Mouse (Mus musculus) thymus, postnatal 0 days (tissue): ENCODE results near the gene Tmem178b. TPM values are rescaled to one million over a fixed set of nuclear protein-coding genes. Genes with fewer than 3 reads are reported as not detected.

Source experiments
- DNase-seq: peaks from one replicate; pipeline ENCODE4 v3.0.0-alpha.2; 2015; ENCODE audit warnings: low spot score
- polyA plus RNA-seq: library from polyadenylated mRNA; unstranded; fragments of >200 nt; fragmentation: Nextera tagmentation; extraction: Ambion mirVana; gene quantifications from 2 replicates; pipeline ENCODE4 v1.2.1, GENCODE M21; 2015

Tmem178b gene
- polyA plus RNA-seq, 1 experiment from 2014 or later, result not detected

DNA sequence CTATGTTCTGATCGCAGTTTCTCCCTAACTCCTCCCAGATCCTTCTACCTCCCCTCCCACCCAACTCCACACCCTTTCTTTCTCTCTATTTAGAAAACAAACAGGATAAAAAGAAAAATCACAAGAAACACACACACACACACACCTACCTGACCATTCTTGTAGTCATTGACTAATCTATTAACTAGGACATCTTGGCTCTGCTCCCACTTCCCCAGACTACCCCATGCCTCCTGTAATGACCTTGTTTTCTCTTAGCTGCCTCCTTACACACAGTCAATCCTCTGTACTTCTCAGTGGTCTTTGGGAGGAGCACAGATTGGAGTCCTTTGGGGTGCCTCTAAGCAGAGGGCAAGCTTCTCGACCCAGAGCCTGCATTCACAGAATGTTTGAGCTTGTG lies 367.6 kb downstream of the Tmem178b start:
- no peak for DNase-seq

DNA sequence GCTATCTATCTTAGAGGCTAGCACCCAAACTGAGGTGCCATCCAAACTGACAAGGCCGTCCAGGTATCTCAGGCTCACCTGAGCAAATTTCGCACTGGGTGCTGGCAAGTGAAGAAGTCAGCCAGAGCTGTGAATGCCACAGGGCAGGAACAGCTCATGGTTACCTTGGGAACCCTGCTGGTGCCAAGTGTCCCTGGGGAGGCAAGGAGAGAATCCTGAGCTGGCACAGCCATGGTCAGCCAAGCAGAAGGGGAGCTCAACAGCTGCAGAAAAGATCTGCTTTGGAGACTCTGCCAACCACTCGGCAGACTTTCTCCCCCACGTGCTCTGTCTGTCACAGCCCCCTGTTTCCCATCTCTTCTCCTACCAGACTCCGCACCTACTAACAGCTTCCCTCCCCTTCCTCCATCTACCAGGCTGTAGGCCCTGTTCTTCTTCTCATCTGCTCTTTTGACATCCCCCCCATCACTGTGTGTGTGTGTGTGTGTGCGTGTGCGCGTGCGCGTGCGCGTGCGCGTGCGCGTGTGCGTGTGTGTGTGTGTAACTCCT lies 374.4 kb downstream of the Tmem178b start:
- DNase-seq, result no peak

DNA sequence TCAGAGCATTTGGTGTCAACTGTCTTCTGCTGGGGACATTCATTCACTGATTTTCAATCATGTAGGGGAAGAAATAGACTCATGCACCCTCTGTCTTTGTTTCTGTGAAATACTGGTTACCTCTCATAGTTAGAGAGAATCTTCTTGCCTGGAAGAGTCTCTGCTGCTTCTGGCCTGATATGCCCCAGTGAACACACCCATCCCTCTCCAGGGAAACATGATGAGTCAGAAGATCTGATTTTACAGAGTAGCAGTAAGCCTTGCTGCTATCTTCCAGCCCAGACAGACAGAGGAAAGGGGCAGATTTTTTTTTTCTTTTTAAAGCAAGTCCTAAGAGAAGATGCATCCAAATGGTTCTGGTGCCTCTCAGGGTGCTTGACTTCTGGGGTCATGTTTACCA lies 376.9 kb downstream of the Tmem178b start:
- DNase-seq, result no peak

DNA sequence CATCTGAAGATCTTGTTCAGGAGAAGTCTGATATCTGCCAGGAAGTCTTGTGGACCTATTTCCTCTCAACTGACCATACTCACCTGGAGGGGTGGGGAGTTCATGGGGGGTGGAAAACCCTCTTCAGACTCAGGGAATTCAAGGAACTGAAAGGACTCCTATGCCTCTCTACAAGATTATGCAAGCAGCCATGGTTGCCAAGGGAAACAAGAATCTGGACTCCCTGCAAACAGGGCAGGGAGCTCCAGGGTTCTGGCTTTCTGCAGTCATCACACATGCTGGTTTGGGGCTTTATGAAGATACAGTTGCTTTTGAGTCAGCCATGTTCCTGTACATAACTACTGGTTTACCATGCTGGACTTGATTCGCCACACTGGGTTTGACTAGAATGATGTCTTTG lies 390.6 kb downstream of the Tmem178b start:
- DNase-seq, result no peak

DNA sequence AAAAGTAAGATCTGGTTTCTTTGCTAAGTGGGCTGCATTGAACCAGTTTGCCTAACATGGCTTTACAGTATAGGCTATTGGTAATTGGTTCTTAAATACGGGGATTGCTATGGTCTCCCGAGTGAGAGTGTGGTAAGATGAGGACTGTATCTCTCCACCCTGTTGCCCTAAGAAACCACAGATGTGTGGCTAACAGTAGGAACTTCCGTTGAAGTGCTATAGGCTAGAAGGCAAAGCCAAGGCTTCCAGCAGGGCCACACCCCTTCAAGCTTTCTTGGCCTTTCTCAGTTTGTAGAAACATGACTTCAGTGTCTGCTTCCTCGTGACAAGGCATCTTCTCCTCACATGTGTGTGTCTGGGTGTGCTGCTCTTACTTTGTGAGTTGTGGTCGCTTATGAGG lies 427.6 kb downstream of the Tmem178b start:
- no peak for DNase-seq

DNA sequence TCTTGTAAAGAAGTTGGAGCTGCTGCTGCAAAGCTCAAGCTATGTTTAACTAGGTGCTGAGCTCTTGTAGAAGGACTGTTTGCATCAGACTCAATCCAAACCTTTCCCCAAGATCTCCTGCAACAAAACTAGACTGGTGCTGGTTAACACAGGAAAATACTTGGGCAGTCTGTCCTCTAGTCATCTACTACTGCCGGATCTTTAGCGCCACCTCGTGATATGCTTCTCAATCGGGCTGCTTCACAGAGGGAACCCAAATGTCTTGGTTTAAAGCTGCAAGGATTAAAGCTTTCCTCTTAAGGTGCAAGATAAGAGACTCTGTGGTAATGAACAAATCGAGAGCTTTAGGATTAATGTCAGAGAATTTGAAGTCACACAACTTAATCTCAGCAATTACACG lies 430.3 kb downstream of the Tmem178b start:
- peak; percentile 15 for DNase-seq

Other genes with a start within 250 kb of the Tmem178b start
- 5.3 and 7.1 TPM in 2 replicates for gene Braf, start 147.8 kb upstream of the Tmem178b start, polyA plus RNA-seq
- 263 and 278 TPM in 2 replicates for gene Mrps33, start 62.3 kb upstream of the Tmem178b start, polyA plus RNA-seq